Mouse (Mus musculus): ENCODE results near the gene Slc25a39.
"Not testable (repeated sequence)": the region's sequence is repeated elsewhere in the genome, so short reads cannot be mapped to it uniquely, and the experiment has no call there.

Gene Slc25a39

GRCm38 (mm10) chr11:102410345-102410744 is 2.6 kb upstream of the Slc25a39 start:
- not testable (repeated sequence) for DNase-seq

- DNase-seq = no peak
These were observed 2.1 kb upstream of the Slc25a39 start for GRCm38 (mm10) chr11:102409795-102410330.

DNA sequence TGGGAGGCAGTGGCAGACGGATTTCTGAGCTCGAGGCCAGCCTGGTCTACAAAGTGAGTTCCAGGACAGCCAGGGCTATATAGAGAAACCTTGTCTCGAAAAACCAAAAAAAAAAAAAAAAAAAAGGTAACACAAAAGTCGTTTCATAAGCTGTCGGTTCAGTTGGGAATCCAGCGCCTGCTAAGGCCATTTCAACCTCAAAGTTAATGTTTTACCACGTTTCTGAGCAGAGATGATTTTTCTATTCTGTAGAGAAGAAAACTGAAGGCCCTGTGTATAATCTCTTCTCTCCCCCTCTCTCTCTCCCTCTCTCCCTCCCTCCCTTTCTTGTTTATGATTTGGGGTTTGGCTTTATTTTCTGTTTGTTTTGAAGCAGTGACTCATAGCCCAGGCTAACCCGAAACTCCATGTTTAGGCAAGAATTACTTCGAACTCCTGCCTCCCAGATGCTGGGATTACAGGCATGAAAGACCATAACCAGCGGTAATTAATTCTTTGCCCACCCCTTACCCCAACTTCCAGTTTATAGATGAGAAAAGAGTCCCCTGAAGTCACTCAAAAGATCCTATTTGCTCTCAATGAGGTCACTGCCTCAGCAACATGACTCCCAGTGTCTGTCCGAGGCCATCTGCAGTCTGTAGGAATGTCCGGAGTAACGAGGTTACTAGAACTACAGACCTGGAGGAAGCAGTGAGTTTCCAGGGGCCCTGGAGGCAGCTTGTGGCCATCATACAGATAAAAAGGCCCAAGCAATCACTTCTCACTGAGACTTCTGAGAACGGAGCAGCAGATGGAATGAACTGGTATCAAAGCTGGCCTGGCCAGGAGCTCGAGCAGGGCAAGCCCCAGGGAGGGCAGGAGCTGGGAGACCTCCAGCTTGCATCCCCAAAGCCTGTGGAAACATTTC is 1.4 kb upstream of the Slc25a39 start:
- no peak for DNase-seq

DNA sequence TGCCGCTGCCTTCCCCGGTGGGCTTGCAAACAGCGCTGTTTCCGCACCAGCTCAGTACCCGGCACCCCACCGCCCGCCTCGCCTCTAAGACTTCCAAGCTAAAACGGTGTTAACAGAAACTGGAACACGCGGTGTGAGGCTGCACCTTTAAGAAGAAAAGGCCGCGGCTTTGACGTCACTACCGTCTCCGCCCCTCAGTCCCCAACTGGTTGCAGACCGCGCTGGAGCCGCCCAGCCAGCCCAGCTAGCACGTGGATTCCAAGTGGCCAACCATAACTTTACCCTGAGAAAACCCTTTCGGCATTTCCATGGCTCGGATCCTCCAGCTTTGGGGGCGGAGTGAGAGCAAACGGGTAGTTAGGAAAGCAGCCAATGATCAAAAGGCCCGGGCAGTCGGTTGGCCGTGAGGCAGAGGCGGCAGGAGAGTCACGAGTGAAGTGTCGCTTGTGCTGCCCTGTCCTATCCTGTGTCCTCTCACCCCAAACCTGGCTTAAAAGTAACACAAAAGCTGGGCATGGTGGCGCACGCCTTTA is 664 bp upstream of the Slc25a39 start:
- peak; percentile 97 to 99 for DNase-seq

- peak; percentile 95 to 96 for DNase-seq
These were observed 579 bp downstream of the Slc25a39 start for GRCm38 (mm10) chr11:102406900-102407833.

GRCm38 (mm10) chr11:102406401-102406800 is 1.3 kb downstream of the Slc25a39 start:
- DNase-seq = no peak

DNA sequence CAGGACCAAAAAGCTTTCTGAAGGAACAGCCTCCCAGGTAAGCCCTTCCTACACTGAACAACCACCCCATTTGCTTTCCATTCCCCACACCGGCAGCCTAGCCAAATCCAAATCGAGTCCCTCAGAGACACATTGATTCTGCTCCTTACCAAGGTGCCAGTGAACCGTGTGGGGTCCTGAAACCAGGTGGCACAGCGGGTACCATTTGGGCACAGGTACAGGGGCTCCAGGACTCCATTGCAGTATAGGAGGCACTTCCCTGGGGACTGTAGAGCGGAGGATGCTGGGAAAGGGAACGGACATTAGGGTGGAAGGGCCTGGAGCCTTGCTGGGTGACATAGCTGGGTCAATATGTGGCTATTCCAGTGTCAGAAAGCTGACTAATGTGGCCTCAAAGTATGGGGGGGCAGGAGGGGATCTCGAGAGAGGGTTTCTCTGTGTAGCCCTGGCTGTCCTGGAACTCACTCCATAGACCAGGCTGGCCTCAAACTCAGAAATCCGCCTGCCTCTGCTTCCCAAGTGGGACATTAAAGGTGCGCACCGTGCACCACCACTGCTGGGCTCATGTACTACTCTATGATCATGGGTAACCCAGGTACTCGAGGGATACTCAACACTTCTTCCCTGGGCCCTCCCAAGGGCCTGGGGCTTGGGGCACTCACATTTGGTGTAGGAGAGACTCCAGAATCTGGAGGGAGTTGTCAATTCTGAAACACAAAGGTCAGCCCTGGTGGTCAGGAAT is 2.0 kb downstream of the Slc25a39 start:
- DNase-seq = no peak

DNA sequence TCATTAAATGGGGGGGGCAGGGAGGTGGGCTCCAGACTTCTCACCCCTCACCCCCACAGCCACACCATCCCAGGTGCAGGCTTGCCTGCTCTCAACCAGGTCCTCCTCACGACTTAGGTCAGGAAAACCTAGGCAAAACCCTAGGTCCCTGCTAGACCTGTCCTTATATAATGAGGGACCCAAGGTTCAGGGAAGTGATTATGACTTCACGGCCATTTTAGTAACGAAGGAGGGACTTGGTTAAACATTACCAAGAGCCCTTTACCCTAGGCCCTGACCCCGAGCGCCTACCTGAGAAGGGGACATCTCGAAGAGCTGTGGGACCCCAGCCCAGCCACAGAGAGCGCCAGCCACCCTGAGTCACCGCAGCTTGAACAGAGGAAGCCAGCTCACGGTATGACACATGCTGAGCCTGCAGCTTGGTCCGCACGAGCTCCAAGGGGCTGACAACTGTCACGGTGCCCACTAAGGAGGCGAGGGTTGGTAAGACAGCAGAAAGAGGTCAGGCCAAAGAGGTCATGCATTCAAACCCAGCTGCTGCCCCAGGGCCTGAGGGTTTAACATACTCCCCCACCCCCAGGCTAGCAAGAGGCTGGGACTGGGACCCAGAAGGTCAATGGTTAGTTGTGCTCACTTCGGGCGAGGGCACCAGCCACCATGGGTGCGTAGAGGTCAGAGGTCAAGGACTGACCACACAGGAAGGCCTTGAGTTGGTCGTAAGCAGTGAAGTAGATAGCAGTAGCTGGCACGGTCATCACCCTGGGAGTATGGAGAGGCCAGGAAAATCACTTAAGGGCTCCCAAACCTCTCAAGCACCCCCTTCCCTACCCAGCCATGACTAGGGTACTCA is 3.4 kb downstream of the Slc25a39 start:
- no peak for DNase-seq

GRCm38 (mm10) chr11:102403657-102404056 is 4.1 kb downstream of the Slc25a39 start:
- no peak for DNase-seq

DNA sequence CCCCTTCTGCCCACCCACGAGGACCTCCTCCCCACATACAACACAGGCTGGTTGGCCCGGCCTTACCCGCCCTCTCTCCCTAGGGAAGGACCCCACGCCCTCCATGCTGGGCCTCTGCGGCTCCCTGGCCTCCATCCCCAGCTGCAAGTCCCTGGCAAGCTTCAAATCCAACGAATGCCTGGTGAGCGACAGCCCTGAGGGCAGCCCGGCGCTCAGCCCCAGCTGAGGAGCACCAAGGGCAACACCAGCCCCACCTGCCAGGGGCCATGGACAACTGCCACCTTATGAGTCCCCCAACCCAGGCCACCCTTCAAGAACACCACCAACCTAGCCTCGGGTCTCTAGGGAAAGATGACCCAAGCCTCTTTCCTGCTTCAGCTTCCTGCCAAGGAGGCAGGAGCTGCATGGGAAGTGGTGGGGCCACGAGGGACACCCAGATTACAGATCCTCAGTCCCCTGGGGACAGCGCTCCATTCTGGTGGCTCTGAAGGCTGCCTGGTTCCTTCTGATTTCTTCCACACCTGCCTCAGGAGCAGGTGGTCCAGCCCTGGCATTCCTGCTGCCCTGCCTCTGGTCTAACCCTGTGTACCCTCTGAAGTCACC is 5.7 kb downstream of the Slc25a39 start:
- DNase-seq = no peak

GRCm38 (mm10) chr11:102400513-102401084 is 7.1 kb downstream of the Slc25a39 start:
- DNase-seq = no peak

- DNase-seq = no peak
These were observed 8.1 kb downstream of the Slc25a39 start for GRCm38 (mm10) chr11:102399610-102400072.

DNA sequence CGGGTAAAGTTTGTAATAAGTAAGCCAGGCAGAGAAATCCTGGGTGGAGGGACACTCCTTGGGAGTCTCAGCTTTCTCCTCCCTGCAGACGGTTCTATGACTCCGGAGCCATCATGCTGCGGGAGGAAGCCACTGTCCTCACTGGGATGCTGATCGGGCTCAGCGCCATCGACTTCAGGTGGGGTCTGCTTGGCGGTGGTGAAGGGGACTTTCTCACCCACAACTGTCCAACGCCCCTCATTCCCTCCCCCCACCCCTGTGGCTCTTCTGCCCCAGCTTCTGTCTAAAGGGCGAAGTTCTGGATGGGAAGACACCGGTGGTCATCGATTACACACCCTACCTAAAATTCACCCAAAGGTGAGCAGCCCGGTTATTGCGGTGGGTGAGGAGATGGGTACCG is 8.6 kb downstream of the Slc25a39 start:
- no peak for DNase-seq

GRCm38 (mm10) chr11:102398007-102398825 is 9.5 kb downstream of the Slc25a39 start:
- no peak for DNase-seq

DNA sequence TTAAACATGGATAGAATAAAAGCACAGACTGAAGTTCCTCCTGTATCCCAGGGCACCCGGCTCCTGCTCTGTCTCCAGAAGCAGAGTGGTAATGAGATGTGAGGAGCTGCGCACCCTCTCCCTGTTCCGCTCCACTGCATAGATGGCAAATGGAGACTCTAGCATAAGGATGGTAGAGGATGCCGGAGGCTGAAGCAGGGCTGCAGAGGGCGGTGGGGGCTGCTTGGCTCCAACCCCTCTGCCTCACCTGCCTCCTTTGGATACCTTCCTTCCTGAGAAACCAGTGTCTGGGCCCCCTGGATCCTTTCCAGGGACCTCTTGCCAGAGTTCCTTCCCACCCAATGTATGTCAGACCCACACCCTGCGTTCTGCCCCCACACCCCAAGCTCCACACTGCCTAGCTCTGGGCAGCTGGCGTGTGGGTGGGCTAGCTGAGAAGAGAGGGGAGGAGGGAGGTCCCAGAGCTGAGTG is 11.0 kb downstream of the Slc25a39 start:
- DNase-seq = no peak

DNA sequence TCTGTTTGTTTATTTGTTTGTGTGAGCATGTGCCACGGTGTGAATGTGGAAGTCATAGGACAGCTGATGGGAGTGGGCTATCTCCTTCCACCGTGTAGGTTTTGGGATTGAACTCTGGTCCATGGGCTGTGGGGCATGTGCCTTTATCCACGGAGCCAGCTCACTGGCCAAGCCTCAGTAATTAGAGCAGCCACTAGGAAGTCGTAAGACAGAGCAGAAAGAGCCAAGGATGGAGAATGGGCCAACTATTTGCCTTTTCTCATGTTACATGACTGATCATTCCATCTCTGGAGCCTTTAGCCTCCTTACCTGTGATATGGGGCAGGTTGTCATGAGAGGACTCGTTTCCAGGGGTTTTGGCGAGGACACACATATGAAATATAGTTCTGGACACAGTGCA is 11.5 kb downstream of the Slc25a39 start:
- no peak for DNase-seq

- no peak for DNase-seq
These were observed 12.5 kb downstream of the Slc25a39 start for GRCm38 (mm10) chr11:102395250-102395649.

DNA sequence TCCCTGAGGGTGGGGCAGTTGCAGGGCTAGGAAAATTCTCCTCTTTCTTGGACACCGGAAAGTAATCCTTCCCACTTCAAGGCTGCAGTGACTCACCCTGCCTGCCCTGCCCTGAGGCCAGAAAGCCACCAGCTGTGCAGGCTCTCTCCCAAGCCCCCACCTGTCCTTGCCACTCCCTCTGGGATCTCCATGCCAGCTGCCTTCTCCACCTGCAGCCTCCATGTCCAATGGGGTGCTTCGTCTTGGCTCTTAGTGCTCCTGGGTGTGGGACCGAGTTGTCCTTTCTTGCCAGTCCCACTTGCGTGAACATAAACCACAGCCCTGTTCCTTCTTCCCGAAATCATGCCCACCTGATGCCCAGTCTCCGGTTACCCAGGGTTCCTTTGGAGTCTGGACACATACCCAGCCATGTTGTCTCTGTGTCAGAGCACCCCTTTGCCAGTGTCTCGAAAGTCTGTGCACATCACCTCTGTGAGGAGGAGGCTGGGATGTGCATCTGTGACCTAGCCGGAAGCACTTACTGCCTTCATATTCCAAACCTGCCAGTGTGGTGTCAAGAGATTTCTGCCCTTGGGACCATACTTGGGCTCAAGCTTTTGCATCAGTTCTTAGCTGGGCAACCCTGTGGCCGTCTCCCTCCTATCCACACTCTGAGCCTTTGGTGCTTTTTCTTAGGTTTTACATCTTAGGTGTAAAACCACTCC is 13.2 kb downstream of the Slc25a39 start:
- DNase-seq = no peak

Data from lung, postnatal 4 days (tissue).